Mouse (Mus musculus): ENCODE results near the gene Slc7a7. TPM values are rescaled to one million over a fixed set of nuclear protein-coding genes. Genes with fewer than 3 reads are reported as not detected.

The Slc7a7 gene
- 4.5 and 6.2 TPM in 2 replicates for polyA plus RNA-seq (2014; fragmentation: Nextera tagmentation; extraction: Ambion mirVana)

DNA sequence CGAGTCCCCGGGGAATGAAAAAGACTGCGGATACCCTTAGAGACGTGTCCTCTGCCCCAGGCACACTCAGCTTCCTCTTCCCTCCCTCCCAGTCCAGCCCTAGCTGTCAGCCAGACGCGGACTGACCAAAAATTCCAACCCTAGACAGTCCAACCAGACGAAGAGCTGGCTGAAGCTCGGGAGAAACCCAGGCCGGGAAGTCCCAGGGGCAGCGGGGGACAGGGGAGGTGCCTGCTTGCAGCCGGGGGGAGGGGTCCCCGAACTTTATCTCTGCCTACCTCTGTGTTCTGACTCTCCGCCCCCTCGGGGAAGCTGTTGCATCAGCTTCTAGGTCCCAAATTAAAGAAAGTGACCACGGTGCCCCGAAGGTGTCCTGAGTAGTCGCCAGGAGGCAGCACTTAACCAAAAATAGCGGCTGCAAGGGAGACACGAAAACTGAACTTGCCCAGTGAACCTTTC, at the start of gene Slc7a7:
Gene Slc7a7, minus strand, starts transcription at position 158 of the 459 bp plus-strand sequence.
- H3K4me2 ChIP-seq (replicated peaks), result 0 out of 2 replicates have a peak within 1 kb of the TSS, but pooled peaks have one; percentile 9
- no peak for DNase-seq (ENCODE audit: low spot score)

DNA sequence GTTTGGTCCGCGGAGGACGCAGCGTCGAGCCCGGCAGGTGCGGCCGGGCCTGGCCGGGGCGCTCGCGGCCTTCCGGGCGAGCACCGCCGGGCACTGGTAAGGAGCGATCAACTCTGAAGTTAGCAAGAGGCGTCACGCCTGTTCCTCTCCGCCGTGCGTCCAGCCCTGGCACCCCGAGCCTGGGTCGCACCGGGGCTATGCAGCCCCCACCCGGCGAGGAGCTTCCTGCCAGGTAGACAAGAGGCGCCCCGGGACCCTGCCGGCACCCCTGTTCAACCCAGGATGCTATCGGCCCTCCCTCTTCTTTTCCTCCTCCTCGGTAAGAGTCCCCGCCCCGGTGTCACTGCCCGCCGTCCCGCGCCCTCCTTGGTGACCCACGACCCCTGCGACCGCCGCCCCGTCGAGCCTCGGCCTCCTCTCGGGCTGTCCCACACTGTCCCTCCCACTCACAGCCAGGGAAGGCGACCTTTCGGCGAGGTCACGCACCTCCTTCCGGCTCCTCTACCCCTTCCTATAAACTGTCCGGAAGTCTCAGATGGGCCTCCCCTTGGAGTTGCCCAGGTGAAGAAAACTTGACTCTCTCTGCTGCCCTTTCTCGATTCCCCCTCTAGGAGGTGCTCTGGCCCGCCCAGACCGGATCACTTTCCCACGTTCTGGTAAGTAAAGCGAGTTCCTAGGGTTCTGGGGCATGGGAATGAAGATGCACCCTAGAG, 46.9 kb upstream of the Slc7a7 start:
- peak; percentile 66 for DNase-seq (ENCODE audit: low spot score)
- Histone ChIP-seq H3K9ac (peak overlapping the region; percentile 69), H3K9me3 (ENCODE audit: control insufficient read depth, low read length) (no peaks in the 10 kb centered on the region), H3K36me3 (replicated peaks; ENCODE audit: control insufficient read depth, insufficient read depth) (peaks cover 26% of the 10 kb centered on the region), H3K4me3 (replicated peaks; ENCODE audit: low read length) (peak overlapping the region; percentile 60), H3K27ac (peak overlapping the region; percentile 34), H3K4me1 (replicated peaks; ENCODE audit: control insufficient read depth, insufficient read depth, low read length) (peaks cover 8% of the 10 kb centered on the region), H3K27me3 (ENCODE audit: control insufficient read depth, insufficient read depth, low read length) (no peaks in the 10 kb centered on the region), H3K4me2 (replicated peaks) (peak overlapping the region; percentile 89)
- ATAC-seq (ENCODE audit: low FRiP score), result peak; percentile 73
- WGBS, result under 1% methylated on average over 46 of the region's 57 CpGs

More for the DNA sequence above, at the start of gene Slc7a7:
- WGBS, result 5% methylated on average over 19 of the region's 19 CpGs
- Histone ChIP-seq H3K9ac (no peak within 1 kb of the TSS), H3K36me3 (replicated peaks; ENCODE audit: control insufficient read depth, insufficient read depth) (no peaks in the 10 kb centered on the region), H3K27ac (no peak within 1 kb of the TSS), H3K9me3 (ENCODE audit: control insufficient read depth, low read length) (no peaks in the 10 kb centered on the region), H3K4me1 (replicated peaks; ENCODE audit: control insufficient read depth, insufficient read depth, low read length) (no peaks in the 10 kb centered on the region), H3K27me3 (ENCODE audit: control insufficient read depth, insufficient read depth, low read length) (peaks cover 47% of the 10 kb centered on the region), H3K4me3 (replicated peaks; ENCODE audit: low read length) (no peak within 1 kb of the TSS)
- no peak for ATAC-seq (ENCODE audit: low FRiP score)

DNA sequence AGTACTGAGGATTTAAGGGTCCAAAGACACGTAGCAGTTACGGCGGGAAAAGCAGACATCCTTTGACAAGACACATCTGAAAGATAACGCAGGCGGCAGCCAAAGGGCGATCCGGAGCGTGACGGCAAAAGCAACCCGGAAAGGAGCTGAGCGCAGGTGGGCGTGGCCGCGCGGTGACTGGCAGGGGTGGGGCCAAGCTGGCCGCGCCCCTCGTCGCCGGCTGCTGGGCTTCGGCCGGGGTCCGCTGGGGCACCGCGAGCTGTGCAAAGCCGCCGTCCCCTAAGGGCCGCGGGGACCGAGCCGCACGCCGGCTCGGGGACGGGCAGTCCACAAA, 46.3 kb upstream of the Slc7a7 start, which contains the start of gene Lrp10:
Gene Lrp10, plus strand, starts transcription at position 179 of the 334 bp plus-strand sequence.
- peak within 1 kb of the TSS; percentile 60 for H3K4me3 ChIP-seq (replicated peaks; ENCODE audit: low read length)
- H3K9ac ChIP-seq, result peak within 1 kb of the TSS; percentile 69
- H3K4me1 ChIP-seq (replicated peaks; ENCODE audit: control insufficient read depth, insufficient read depth, low read length), result peaks cover 8% of the 10 kb centered on the region
- peak; percentile 84 for DNase-seq (ENCODE audit: low spot score)
- no peaks in the 10 kb centered on the region for H3K27me3 ChIP-seq (ENCODE audit: control insufficient read depth, insufficient read depth, low read length)
- H3K9me3 ChIP-seq (ENCODE audit: control insufficient read depth, low read length), result no peaks in the 10 kb centered on the region
- H3K27ac ChIP-seq, result peak within 1 kb of the TSS; percentile 34
- peak within 1 kb of the TSS; percentile 89 for H3K4me2 ChIP-seq (replicated peaks)
- H3K36me3 ChIP-seq (replicated peaks; ENCODE audit: control insufficient read depth, insufficient read depth), result peaks cover 21% of the 10 kb centered on the region
- ATAC-seq (ENCODE audit: low FRiP score), result peak; percentile 90
- WGBS, result under 1% methylated on average over 35 of the region's 35 CpGs

DNA sequence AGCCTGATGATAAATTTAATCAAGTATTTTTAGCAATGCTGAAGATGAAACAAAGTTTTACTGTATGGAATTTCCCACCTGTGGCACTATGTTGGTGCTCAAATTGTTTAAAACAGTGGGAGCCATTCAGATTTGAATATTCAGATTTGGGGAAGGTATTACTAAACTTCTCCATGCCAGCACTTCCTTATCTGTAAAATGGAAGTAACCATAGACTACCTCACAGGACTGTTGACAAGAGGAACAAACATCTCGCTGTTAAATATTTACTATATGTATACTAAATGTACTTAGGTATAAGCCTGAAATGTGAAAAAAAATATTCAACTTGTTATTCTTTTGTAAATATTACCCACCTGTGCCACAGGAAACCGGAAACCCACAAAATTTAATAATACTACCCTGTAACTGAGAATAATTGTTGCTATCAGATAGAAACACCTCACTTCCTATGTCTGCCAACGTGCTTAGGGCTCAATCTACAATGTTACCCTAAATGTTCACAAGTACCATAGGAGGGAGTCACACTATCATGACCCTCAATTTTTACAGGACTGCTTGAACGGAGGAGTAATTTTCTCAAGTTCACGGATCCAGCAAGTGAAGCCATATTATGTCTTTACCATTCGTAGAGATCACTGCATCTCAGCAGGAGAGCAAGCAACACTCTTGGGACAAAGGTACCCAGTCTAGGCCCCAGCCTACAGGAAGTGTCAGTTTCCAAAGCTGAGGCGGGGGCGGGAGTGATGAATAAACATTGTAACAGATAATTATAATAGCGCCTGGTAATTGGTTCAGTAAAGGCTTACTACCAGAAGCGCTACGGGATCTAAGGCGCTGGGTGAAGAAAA, 45.8 kb upstream of the Slc7a7 start:
- Histone ChIP-seq H3K36me3 (replicated peaks; ENCODE audit: control insufficient read depth, insufficient read depth) (peaks cover 15% of the 10 kb centered on the region), H3K27me3 (ENCODE audit: control insufficient read depth, insufficient read depth, low read length) (no peaks in the 10 kb centered on the region), H3K9me3 (ENCODE audit: control insufficient read depth, low read length) (no peaks in the 10 kb centered on the region), H3K27ac (peak overlapping the region; percentile 34), H3K4me1 (replicated peaks; ENCODE audit: control insufficient read depth, insufficient read depth, low read length) (peaks cover 8% of the 10 kb centered on the region), H3K4me2 (replicated peaks) (peak overlapping the region; percentile 89), H3K9ac (peak overlapping the region; percentile 69), H3K4me3 (replicated peaks; ENCODE audit: low read length) (peak overlapping the region; percentile 60)
- WGBS, result 16% methylated on average over 12 of the region's 12 CpGs
- DNase-seq (ENCODE audit: low spot score), result no peak
- ATAC-seq (ENCODE audit: low FRiP score), result 0 out of 2 replicates have a peak, but pooled peaks have one; percentile 22

DNA sequence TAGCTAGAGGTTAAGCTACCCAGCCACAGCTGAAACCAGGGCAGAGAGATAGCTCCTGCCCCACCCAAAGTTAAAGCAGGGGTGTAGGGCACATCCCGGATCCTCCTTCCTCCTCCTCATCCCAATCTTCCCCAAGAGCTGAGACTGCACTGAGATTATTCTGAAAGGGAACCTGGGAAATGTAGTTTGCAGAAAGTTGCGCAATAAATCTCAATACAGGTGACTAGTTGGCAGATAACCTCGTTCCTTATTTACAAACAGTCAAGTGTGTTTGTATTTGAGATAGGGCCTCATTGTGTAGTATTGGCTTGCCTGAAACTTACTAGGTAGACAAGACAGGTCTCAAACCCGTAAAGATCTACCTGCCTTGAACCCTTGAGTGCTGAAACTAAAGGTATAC, 44.6 kb upstream of the Slc7a7 start:
- 92% methylated on average over 4 of the region's 4 CpGs for WGBS
- Histone ChIP-seq H3K9me3 (ENCODE audit: control insufficient read depth, low read length) (no peaks in the 10 kb centered on the region), H3K4me3 (replicated peaks; ENCODE audit: low read length) (no peak overlapping the region), H3K4me1 (replicated peaks; ENCODE audit: control insufficient read depth, insufficient read depth, low read length) (peaks cover 8% of the 10 kb centered on the region), H3K36me3 (replicated peaks; ENCODE audit: control insufficient read depth, insufficient read depth) (peaks cover 4% of the 10 kb centered on the region; the same call in 1 of the 2 replicates), H3K9ac (no peak overlapping the region), H3K27me3 (ENCODE audit: control insufficient read depth, insufficient read depth, low read length) (no peaks in the 10 kb centered on the region), H3K4me2 (replicated peaks) (no peak overlapping the region), H3K27ac (no peak overlapping the region)
- ATAC-seq (ENCODE audit: low FRiP score) (no peak), DNase-seq (ENCODE audit: low spot score) (no peak)

DNA sequence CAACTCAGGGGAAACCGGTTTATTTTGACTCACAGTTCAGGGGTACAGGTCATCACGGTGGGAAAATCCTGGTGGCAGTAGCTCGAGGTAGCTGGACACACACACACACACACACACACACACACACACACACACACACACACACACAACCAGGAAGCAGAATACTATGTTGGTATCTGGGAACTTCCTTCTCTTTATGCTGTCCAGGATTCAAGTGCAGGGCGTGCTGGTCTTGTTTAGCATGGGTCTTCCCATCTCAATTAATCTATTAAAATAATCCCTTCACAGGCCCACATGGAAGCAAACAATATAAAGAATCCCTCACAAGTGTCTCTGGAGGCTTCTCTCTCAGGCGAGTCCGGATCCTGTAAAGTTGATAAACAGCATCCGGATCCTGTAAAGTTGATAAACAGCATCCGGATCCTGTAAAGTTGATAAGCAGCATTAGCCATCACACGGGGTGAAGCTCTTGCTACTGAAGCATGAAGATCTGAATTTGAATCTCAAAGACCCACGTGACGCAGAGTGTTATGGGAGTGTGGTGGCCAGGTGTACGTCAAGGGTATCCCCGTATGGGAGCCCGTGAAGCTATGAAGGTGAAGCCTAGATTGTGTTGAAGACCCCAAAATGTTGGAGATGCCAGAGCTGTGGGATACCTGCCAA, 40.5 kb upstream of the Slc7a7 start:
- no peak overlapping the region for H3K9ac ChIP-seq
- H3K4me2 ChIP-seq (replicated peaks), result no peak overlapping the region
- H3K4me3 ChIP-seq (replicated peaks; ENCODE audit: low read length), result no peak overlapping the region
- 91% methylated on average over 14 of the region's 14 CpGs for WGBS
- H3K36me3 ChIP-seq (replicated peaks; ENCODE audit: control insufficient read depth, insufficient read depth), result no peaks in the 10 kb centered on the region
- H3K27ac ChIP-seq, result no peak overlapping the region
- ATAC-seq (ENCODE audit: low FRiP score) (no peak), DNase-seq (ENCODE audit: low spot score) (no peak)
- H3K27me3 ChIP-seq (ENCODE audit: control insufficient read depth, insufficient read depth, low read length), result no peaks in the 10 kb centered on the region
- no peaks in the 10 kb centered on the region for H3K4me1 ChIP-seq (replicated peaks; ENCODE audit: control insufficient read depth, insufficient read depth, low read length)
- H3K9me3 ChIP-seq (ENCODE audit: control insufficient read depth, low read length), result no peaks in the 10 kb centered on the region

DNA sequence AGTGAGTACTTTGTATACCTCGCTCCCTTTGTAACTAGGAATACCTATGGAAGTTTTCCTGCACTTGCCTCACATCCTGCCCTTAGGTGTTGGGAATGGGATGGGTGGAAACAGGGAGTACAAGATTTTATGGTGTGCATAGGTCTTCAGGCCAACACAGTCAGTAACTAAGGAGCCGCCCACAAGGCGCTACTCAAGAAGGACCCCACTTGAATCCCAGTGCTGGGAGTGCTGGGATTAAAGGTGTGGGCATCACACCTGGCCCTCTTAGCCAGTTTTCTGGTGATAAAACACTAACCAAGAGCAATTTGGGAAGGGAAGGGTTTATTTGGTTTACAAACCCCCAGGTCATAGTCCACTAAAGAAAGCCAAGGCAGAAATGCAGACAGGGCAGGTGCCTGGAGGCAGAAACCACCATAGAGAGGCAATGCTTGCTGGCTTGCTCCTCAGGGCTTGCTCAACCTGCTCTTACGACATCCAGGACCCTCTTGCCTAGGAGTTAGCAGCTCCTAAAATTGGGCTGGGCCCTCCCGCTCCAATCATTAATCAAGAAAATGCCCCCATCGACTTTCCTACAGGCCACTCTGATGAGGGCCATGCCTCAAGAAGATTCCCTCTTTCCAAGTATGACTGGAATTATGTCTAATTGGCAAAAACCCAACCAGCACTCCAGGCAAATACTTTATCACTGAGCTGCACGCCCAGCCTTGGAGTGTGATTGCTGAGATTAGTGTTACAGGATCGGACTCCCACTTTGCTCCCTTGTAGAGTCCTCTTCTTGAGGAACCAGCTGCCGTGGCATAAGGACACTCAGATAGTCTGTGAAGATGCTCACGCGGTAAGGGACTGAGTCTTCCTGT, 37.3 kb upstream of the Slc7a7 start:
- Histone ChIP-seq H3K9me3 (ENCODE audit: control insufficient read depth, low read length) (no peaks in the 10 kb centered on the region), H3K27me3 (ENCODE audit: control insufficient read depth, insufficient read depth, low read length) (no peaks in the 10 kb centered on the region), H3K4me3 (replicated peaks; ENCODE audit: low read length) (no peak overlapping the region), H3K9ac (no peak overlapping the region), H3K36me3 (replicated peaks; ENCODE audit: control insufficient read depth, insufficient read depth) (no peaks in the 10 kb centered on the region), H3K27ac (no peak overlapping the region), H3K4me2 (replicated peaks) (no peak overlapping the region), H3K4me1 (replicated peaks; ENCODE audit: control insufficient read depth, insufficient read depth, low read length) (no peaks in the 10 kb centered on the region)
- WGBS, result 88% methylated on average over 11 of the region's 11 CpGs
- DNase-seq (ENCODE audit: low spot score) (no peak), ATAC-seq (ENCODE audit: low FRiP score) (no peak)

DNA sequence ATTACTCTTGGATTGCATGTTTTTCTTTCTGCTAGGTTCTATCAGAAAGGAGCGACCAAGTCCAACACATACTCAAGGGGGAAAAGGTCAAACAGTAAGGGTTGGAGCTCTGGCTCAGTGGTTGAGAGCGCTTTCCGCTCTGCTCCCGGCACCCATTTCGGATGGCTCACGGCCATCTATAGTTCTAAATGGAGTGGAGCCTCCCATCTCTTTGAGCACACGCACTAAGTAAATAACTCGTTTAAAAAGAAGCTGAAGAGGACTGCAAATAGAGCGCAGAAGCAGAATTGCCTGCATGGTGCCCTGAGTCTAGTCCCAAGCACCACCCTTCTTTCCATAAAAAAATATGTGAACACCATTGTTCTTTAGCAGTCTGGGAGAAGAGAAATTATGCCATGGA, 36.0 kb upstream of the Slc7a7 start:
- no peak overlapping the region for H3K4me3 ChIP-seq (replicated peaks; ENCODE audit: low read length)
- no peak for ATAC-seq (ENCODE audit: low FRiP score)
- 86% methylated on average over 9 of the region's 9 CpGs for WGBS

More for the DNA sequence above, 36.0 kb upstream of the Slc7a7 start:
- no peak overlapping the region for H3K27ac ChIP-seq
- no peaks in the 10 kb centered on the region for H3K9me3 ChIP-seq (ENCODE audit: control insufficient read depth, low read length)
- no peaks in the 10 kb centered on the region for H3K4me1 ChIP-seq (replicated peaks; ENCODE audit: control insufficient read depth, insufficient read depth, low read length)
- H3K27me3 ChIP-seq (ENCODE audit: control insufficient read depth, insufficient read depth, low read length), result no peaks in the 10 kb centered on the region
- no peaks in the 10 kb centered on the region for H3K36me3 ChIP-seq (replicated peaks; ENCODE audit: control insufficient read depth, insufficient read depth)
- no peak overlapping the region for H3K9ac ChIP-seq
- DNase-seq (ENCODE audit: low spot score), result no peak
- H3K4me2 ChIP-seq (replicated peaks), result no peak overlapping the region
